Mouse (Mus musculus): ENCODE data around the gene Atat1. TPM values are rescaled to one million over a fixed set of nuclear protein-coding genes. Genes with fewer than 3 reads are reported as not detected.

Atat1 gene
- total RNA-seq, 2 experiments from 2014 or later, result 3.5 to 4.3 TPM

GRCm38 (mm10) chr17:35918276-35919059 lies 8.6 kb upstream of the Atat1 start:
- intact Hi-C loops (cut with DNase I; ENCODE audit: low total_unique reads), result no loop called here
- no peak for DNase-seq

DNA sequence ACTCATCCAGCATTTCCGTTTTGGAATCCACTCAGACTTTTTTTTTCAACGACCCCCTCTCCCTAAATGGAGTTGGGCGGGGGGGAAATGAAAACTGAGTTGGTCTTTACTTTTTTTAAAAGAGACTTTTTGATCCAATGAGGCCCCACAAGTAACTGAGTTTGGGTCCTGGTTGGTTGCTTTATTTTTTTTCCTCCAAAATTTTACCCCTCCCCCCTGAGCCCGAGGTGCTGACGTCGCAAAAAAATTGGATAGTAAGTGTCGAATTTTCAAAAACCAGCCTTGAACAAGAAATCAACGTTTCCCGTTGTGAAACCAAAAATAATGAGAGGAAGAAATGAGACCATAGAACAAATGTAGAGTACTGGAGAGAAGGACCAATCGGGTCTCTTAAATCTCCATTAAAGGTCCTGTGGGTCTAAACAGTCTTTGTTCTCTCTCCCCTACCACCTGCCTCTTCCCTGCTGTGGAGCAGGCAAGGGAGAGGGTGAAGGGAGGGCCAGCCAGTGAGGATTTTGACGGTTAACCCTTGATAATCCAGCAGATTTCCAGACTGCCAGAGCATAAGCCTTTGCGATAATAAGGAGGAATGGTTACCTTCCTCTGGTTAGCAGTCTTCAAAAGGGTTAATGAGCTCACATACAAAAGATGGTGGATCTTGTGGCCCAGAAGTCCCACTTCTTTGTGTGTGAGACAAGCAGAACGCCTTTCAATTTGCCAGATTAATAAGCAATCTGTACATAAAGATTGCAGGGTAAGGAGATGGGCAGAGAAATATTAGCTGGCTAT lies 7.8 kb upstream of the Atat1 start:
- peak; percentile 28 for DNase-seq
- intact Hi-C loops (cut with DNase I; ENCODE audit: low total_unique reads), result no loop called here

GRCm38 (mm10) chr17:35917143-35917462 lies 7.2 kb upstream of the Atat1 start:
- DNase-seq, result no peak
- intact Hi-C loops (cut with DNase I; ENCODE audit: low total_unique reads), result no loop called here

DNA sequence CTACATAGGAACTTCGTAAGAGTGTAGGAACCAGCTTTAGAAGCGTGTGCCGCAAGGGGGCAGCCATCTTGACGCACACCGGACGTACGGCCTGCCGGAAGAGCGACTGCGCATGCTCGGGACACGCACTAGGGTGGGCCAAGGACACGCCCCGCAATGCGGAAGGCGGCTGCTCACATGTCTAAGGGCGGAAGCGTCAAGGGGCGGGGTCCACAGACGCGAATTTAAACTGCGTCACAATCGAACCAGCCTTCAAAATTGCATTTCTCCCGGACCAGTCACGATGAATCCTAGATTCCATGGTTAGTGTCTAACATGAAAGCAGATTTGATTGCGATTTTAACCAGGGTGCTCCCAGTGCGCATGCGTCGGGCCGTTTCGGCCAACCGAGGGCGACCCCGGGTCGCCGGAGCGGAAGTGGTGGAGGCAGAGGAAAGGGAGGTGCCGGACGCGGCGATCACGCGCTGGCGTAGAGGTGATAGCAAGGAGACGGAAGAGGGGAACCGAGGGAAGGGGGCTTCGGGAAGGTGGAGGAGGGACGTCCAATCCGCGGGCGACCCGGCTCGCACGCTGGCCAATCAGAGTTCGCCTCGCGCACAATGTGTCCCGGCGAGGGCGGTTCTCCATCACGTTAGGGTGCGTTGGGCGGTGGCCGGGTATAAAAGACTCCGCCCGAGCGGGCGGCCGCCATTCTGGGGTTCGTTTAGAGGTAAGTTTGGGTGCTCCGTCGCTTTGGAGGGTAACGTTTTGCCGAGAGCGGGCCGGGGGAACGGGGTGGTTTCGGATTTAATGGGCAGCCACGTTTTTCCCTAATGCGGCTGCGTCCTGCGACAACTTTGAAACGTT lies 6.6 kb upstream of the Atat1 start, which contains the start of the genes Mrps18b and Ppp1r10:
Gene Mrps18b, minus strand, starts transcription at position 93 of the 846 bp plus-strand sequence.
Gene Ppp1r10, plus strand, starts transcription at position 138 of the 846 bp plus-strand sequence.
- intact Hi-C loops (cut with DNase I; ENCODE audit: low total_unique reads), result no loop called here
- DNase-seq, result peak; percentile 99

DNA sequence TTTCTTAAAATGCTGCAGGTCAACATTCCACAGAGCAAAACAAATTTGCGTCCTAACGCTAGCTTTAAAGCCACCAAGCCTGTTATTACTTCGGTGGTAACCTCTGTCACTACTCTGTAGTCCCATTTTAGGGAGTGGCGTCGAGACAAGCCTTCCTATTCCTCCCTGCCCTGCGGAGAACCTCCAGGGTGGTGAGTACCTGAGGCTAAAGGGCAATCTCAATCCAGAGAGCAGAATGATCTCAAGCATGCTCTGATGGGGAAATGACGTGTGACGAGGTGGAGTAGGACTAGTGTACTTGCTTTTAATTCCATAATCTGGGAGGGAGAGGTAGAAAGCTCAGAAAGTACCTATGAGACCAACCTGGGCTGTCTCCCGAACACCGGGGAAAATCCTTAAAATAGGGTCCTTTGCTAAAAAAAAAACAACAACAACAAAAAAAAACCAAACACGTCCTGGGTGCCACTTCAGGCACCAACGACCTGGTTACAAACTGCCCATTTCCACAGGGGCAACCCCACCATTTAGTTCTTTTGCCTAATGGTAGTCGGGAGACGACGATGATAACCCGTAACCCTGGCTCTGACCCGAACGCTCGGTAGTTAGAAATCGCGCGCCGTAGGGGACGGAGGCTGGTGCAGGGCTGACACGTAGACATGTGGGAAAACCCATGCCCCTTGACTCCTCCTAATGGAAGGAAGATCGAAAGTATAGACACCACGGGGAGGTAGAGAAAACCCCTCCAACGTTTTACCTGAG lies 5.8 kb upstream of the Atat1 start:
- intact Hi-C loops (cut with DNase I; ENCODE audit: low total_unique reads), result no loop called here
- no peak for DNase-seq

GRCm38 (mm10) chr17:35914975-35915374 lies 5.1 kb upstream of the Atat1 start:
- no peak for DNase-seq
- intact Hi-C loops (cut with DNase I; ENCODE audit: low total_unique reads), result no loop called here

GRCm38 (mm10) chr17:35909186-35909918 lies 523 bp downstream of the Atat1 start:
- intact Hi-C loops (cut with DNase I; ENCODE audit: low total_unique reads), result no loop called here

DNA sequence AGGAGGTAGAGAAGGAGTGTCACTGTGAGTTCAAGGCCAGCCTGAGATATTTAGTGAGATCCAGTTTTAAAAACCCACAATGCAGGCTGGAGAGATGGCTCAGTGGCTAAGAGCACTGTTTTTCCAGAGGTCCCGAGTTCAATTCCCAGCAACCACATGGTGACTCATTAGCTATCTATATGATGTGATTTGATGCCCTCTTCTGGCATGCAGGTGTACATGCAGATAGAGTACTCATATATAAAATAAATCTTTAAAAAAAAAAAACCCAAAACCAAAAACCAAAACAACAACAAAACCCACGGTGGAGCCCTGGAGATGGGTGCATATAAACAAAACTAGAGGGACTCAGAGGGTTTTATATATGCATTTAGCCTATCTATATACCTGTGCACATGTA lies 2.3 kb downstream of the Atat1 start:
- intact Hi-C loops (cut with DNase I; ENCODE audit: low total_unique reads), result no loop called here
- DNase-seq, result no peak

More at GRCm38 (mm10) chr17:35909186-35909918, 523 bp downstream of the Atat1 start:
- peak; percentile 26 for DNase-seq

- intact Hi-C loops (cut with DNase I; ENCODE audit: low total_unique reads), result no loop called here
- DNase-seq, result no peak
Measured at GRCm38 (mm10) chr17:35905587-35905986, 4.3 kb downstream of the Atat1 start.

- intact Hi-C loops (cut with DNase I; ENCODE audit: low total_unique reads), result no loop called here
- no peak for DNase-seq
Measured at GRCm38 (mm10) chr17:35903992-35904355, 5.9 kb downstream of the Atat1 start.

DNA sequence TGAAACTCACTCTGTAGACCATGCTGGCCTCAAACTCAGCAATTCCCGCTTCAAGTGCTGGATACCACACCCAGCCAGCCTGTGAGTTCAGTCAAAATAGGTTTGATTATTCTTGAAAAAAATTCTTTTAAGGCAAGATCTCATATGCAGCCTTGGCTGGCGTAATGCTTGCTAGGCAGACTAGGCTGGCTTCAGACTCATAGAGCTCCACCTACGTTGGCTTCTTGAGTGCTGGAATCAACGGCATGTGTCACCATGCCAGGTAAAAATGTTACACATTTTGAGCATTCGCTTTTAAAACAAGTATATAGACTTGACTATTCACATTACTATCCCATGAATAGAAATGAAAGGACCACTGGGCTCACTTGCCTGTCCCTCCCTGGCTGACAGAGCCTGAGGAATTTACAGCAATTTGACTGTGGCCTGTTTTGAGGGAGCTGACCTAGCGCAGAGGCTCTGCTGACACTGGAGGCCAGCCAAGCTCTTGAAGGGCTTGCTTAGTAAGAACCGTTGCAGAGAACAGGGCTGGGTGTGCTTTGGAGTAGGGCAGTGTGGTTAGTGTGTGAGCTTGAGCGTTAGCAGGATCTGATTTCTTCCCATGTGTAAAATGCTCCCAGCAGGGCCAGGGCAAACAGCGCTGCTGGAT lies 6.4 kb downstream of the Atat1 start:
- intact Hi-C loops (cut with DNase I; ENCODE audit: low total_unique reads), result no loop called here
- DNase-seq, result no peak

GRCm38 (mm10) chr17:35900636-35901035 lies 9.2 kb downstream of the Atat1 start:
- intact Hi-C loops (cut with DNase I; ENCODE audit: low total_unique reads), result no loop called here
- DNase-seq, result no peak

GRCm38 (mm10) chr17:35897644-35898573 lies 12.0 kb downstream of the Atat1 start:
- intact Hi-C loops (cut with DNase I; ENCODE audit: low total_unique reads), result no loop called here
- no peak for DNase-seq

GRCm38 (mm10) chr17:35896781-35897643 lies 12.9 kb downstream of the Atat1 start, which contains the start of gene 2310061I04Rik:
TSS of gene 2310061I04Rik (minus strand) at chr17:35897431.
- peak; percentile 91 for DNase-seq
- intact Hi-C loops (cut with DNase I; ENCODE audit: low total_unique reads), result no loop called here

DNA sequence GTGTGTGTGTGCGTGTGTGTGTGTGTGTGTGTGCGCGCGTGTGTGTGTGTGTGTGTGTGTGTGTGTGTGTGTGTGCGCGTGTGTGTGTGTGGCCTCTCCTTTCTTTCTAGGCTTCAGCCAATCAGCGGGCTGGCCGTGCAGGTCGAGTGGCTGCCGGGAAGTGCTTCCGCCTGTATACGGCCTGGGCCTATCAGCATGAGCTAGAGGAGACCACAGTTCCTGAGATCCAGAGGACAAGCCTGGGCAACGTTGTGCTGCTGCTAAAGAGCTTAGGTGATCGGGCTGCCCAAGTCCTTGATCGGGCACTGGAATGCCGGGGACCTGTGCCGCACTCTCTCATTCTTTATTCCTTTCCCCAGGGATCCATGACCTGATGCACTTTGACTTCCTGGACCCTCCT lies 22.1 kb downstream of the Atat1 start:
- DNase-seq, result no peak
- intact Hi-C loops (cut with DNase I; ENCODE audit: low total_unique reads), result no loop called here

DNA sequence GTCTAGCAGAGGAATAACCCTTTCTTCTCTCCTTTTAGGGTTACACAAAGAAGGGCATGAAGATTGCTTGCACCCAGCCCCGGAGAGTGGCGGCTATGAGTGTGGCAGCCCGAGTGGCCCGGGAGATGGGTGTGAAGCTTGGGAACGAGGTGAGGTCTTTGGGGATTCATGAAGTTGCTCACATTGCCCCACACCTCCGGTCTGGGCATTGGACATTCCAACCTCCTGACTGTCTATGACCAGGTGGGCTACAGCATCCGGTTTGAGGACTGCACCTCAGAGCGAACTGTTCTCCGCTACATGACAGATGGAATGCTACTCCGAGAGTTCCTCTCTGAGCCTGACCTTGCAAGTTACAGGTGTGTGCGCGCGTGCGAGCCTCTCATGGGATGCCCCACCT lies 26.1 kb downstream of the Atat1 start:
- intact Hi-C loops (cut with DNase I; ENCODE audit: low total_unique reads), result no loop called here
- no peak for DNase-seq

Data from gastrocnemius, postnatal 14 days (tissue).